Mouse (Mus musculus): ENCODE measurements around the gene Enkd1.

DNA sequence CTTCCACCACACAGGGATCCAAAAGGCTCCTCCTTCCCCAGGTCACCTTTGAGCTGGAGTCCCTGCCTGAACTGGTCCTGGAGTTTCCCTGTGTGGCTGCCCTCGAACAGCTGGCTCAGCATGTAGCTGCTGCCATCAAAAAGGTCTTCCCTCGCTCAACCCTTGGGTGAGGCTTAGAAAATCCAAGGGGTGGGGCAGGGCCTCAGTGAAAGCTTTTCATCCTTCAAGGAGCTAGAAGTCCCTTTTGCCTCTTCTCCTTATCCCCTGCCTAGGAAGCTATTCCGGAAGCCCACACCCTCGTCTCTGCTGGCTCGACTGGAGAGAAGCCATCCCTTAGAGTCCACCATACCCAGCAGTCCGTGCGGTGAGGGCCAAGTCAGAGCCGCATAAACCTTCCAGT is 20.5 kb downstream of the Enkd1 start:
- TF ChIP-seq SIN3A (IDR thresholded peaks at IDR 0.05; ENCODE audit: low read length) (no peak), POLR2AphosphoS5 (IDR thresholded peaks at IDR 0.05; ENCODE audit: borderline replicate concordance, low read depth, low read length) (no peak), TCF12 (IDR thresholded peaks at IDR 0.05; ENCODE audit: low read depth, low read length) (no peak), CTCF (IDR thresholded peaks at IDR 0.05 in 2 of 3, conservative IDR thresholded peaks at IDR 0.05 in 1 of 3; ENCODE audit: control insufficient read depth in 1 of 3, insufficient read depth in 1 of 3, low read depth in 2 of 3, low read length in 3 of 3, poor library complexity in 1 of 3, severe bottlenecking in 1 of 3) (no peak), ZMIZ1 (IDR thresholded peaks at IDR 0.05; ENCODE audit: low read depth, low read length) (no peak), POLR2A (IDR thresholded peaks at IDR 0.05; ENCODE audit: control insufficient read depth in 1 of 2, insufficient read depth in 1 of 2, low read depth in 1 of 2, low read length in 2 of 2, poor library complexity in 1 of 2) (no peak)

Measured in MEL (cell line).